Mouse (Mus musculus): ENCODE measurements at regions not wholly inside any gene's neighbourhood (a gene's known extent, or its start where the extent isn't known, plus 50 kb on each side); places are given as distances from the start of the nearest gene placed in this dataset.

- TF ChIP-seq CTCF (IDR thresholded peaks at IDR 0.05): no peak
- Histone ChIP-seq H3K27ac (0 out of 2 replicates have a peak overlapping the region, but pooled peaks have one; percentile 20), H3K4me3 (peak overlapping the region; percentile 42)
- intact Hi-C loops (cut with DNase I): no loop called here
- DNase-seq: no peak
Measured at GRCm38 (mm10) chr13:116707621-116708455, 317.5 kb downstream of the Parp8 start.

- no peak for TF ChIP-seq CTCF (IDR thresholded peaks at IDR 0.05)
- H3K4me3 ChIP-seq: no peak overlapping the region
- intact Hi-C loops (cut with DNase I): no loop called here
- DNase-seq: no peak
- H3K27ac ChIP-seq: no peak overlapping the region
Measured at GRCm38 (mm10) chr13:116706401-116707330, 318.7 kb downstream of the Parp8 start.

- H3K4me3 ChIP-seq: peak overlapping the region; percentile 52
- intact Hi-C loops (cut with DNase I): no loop called here
Measured at GRCm38 (mm10) chr13:116705611-116706386, 319.5 kb downstream of the Parp8 start.

GRCm38 (mm10) chr13:116688714-116689113 is 336.6 kb downstream of the Parp8 start:
- intact Hi-C loops (cut with DNase I): no loop called here
- TF ChIP-seq CTCF (IDR thresholded peaks at IDR 0.05): no peak
- H3K4me3 ChIP-seq: no peak overlapping the region
- DNase-seq: no peak
- no peak overlapping the region for H3K27ac ChIP-seq

More at GRCm38 (mm10) chr13:116705611-116706386, 319.5 kb downstream of the Parp8 start:
- no peak for TF ChIP-seq CTCF (IDR thresholded peaks at IDR 0.05)
- DNase-seq: peak; percentile 22
- H3K27ac ChIP-seq: peak overlapping the region; percentile 28

All from gastrocnemius, adult 2 months (tissue).